Mouse (Mus musculus) forebrain, embryonic 10.5 days (tissue): ENCODE data around the gene Dnajb6. TPM values are rescaled to one million over a fixed set of nuclear protein-coding genes. Genes with fewer than 3 reads are reported as not detected.
A peak's percentile ranks its signal among the peaks of the same experiment; 100 is the strongest.

Source experiments
- DNase-seq: peaks from one replicate; pipeline ENCODE4 v3.0.0-alpha.2; 2017; ENCODE audit warnings: low spot score; ENCODE audit errors: extremely low spot score
- H3K27ac ChIP-seq: fragments of 300-500 bp; sonication (generic); 2 replicates; pipeline ENCODE4 v1.5.1; 2016; ENCODE audit warnings: mild to moderate bottlenecking
- H3K27me3 ChIP-seq: fragments of 300-500 bp; sonication (generic); 2 replicates; pipeline ENCODE4 v1.6.1; 2016; ENCODE audit warnings: mild to moderate bottlenecking; ENCODE audit not compliant: poor library complexity, severe bottlenecking
- H3K36me3 ChIP-seq: fragments of 300-500 bp; sonication (generic); replicated peaks from 2 replicates; pipeline ENCODE4 v1.6.1; 2016; ENCODE audit warnings: mild to moderate bottlenecking, moderate library complexity
- H3K4me1 ChIP-seq: fragments of 300-500 bp; sonication (generic); 2 replicates; pipeline ENCODE4 v1.6.1; 2016
- H3K4me3 ChIP-seq: fragments of 300-500 bp; sonication (generic); 2 replicates; pipeline ENCODE4 v1.5.1; 2016; ENCODE audit warnings: mild to moderate bottlenecking, moderate library complexity
- H3K9me3 ChIP-seq: fragments of 300-500 bp; sonication (generic); 2 replicates; pipeline ENCODE4 v1.6.1; 2016; ENCODE audit warnings: mild to moderate bottlenecking, moderate library complexity
- WGBS: fragments of 180-500 bp; shearing (Covaris S2); methylation state at CpG from one replicate; pipeline ENCODE4 v1.1.7; 2016; 5-methylcytosine and 5-hydroxymethylcytosine counted together
- polyA plus RNA-seq: library from polyadenylated mRNA; unstranded; fragments of >200 nt; fragmentation: Nextera tagmentation; extraction: Ambion mirVana; gene quantifications from 2 replicates; pipeline ENCODE4 v1.2.1, GENCODE M21; 2016

The Dnajb6 gene
- polyA plus RNA-seq, 1 experiment from 2014 or later: 175 TPM

- no peaks in the 10 kb centered on the region for H3K9me3 ChIP-seq
- 2% methylated on average over 48 of the region's 48 CpGs for WGBS
- H3K27me3 ChIP-seq: no peaks in the 10 kb centered on the region
- peaks cover 33% of the 10 kb centered on the region for H3K4me1 ChIP-seq
- H3K27ac ChIP-seq: peak overlapping the region; percentile 93
- no peak for DNase-seq
- peak overlapping the region; percentile 98 for H3K4me3 ChIP-seq
- no peaks in the 10 kb centered on the region for H3K36me3 ChIP-seq
Observed at GRCm38 (mm10) chr5:29736073-29736900, 799 bp downstream of the Dnajb6 start.

GRCm38 (mm10) chr5:29736942-29737341 lies 1.5 kb downstream of the Dnajb6 start:
- Histone ChIP-seq H3K4me1 (peaks cover 33% of the 10 kb centered on the region), H3K4me3 (peak overlapping the region; percentile 98), H3K27me3 (no peaks in the 10 kb centered on the region), H3K27ac (peak overlapping the region; percentile 93; the same call in 1 of the 2 replicates), H3K9me3 (no peaks in the 10 kb centered on the region), H3K36me3 (peaks cover 6% of the 10 kb centered on the region)
- DNase-seq: no peak
- 74% methylated on average over 9 of the region's 9 CpGs for WGBS

GRCm38 (mm10) chr5:29737471-29737870 lies 2.0 kb downstream of the Dnajb6 start:
- H3K36me3 ChIP-seq: peaks cover 11% of the 10 kb centered on the region
- H3K9me3 ChIP-seq: no peaks in the 10 kb centered on the region
- no peaks in the 10 kb centered on the region for H3K27me3 ChIP-seq
- no peak for DNase-seq
- no peak overlapping the region for H3K27ac ChIP-seq
- 91% methylated on average over 5 of the region's 5 CpGs for WGBS
- peak overlapping the region; percentile 98 for H3K4me3 ChIP-seq
- peaks cover 33% of the 10 kb centered on the region for H3K4me1 ChIP-seq

GRCm38 (mm10) chr5:29738076-29738475 lies 2.6 kb downstream of the Dnajb6 start:
- no peak overlapping the region for H3K27ac ChIP-seq
- H3K36me3 ChIP-seq: peaks cover 17% of the 10 kb centered on the region

GRCm38 (mm10) chr5:29740651-29741050 lies 5.2 kb downstream of the Dnajb6 start:
- 87% methylated on average over 1 of the region's 1 CpGs for WGBS

More at GRCm38 (mm10) chr5:29738076-29738475, 2.6 kb downstream of the Dnajb6 start:
- WGBS: 87% methylated on average over 4 of the region's 4 CpGs
- no peak for DNase-seq
- Histone ChIP-seq H3K4me3 (peak overlapping the region; percentile 5; the same call in 1 of the 2 replicates), H3K27me3 (no peaks in the 10 kb centered on the region), H3K4me1 (peaks cover 33% of the 10 kb centered on the region), H3K9me3 (no peaks in the 10 kb centered on the region)

GRCm38 (mm10) chr5:29741093-29741492 lies 5.6 kb downstream of the Dnajb6 start:
- H3K36me3 ChIP-seq: peaks cover 25% of the 10 kb centered on the region
- 85% methylated on average over 4 of the region's 4 CpGs for WGBS
- no peak for DNase-seq

More at GRCm38 (mm10) chr5:29740651-29741050, 5.2 kb downstream of the Dnajb6 start:
- DNase-seq: no peak
- no peak overlapping the region for H3K27ac ChIP-seq
- H3K4me3 ChIP-seq: no peak overlapping the region
- peaks cover 25% of the 10 kb centered on the region for H3K36me3 ChIP-seq
- no peaks in the 10 kb centered on the region for H3K27me3 ChIP-seq
- H3K9me3 ChIP-seq: no peaks in the 10 kb centered on the region
- H3K4me1 ChIP-seq: peaks cover 24% of the 10 kb centered on the region

GRCm38 (mm10) chr5:29747661-29748060 lies 12.2 kb downstream of the Dnajb6 start:
- no peak overlapping the region for H3K27ac ChIP-seq
- no peak overlapping the region for H3K4me3 ChIP-seq
- no peaks in the 10 kb centered on the region for H3K9me3 ChIP-seq
- H3K27me3 ChIP-seq: no peaks in the 10 kb centered on the region
- WGBS: 98% methylated on average over 2 of the region's 2 CpGs
- DNase-seq: no peak
- H3K4me1 ChIP-seq: no peaks in the 10 kb centered on the region
- H3K36me3 ChIP-seq: peaks cover 63% of the 10 kb centered on the region

More at GRCm38 (mm10) chr5:29741093-29741492, 5.6 kb downstream of the Dnajb6 start:
- no peak overlapping the region for H3K4me3 ChIP-seq
- no peaks in the 10 kb centered on the region for H3K9me3 ChIP-seq
- H3K27ac ChIP-seq: no peak overlapping the region
- H3K27me3 ChIP-seq: no peaks in the 10 kb centered on the region
- H3K4me1 ChIP-seq: peaks cover 24% of the 10 kb centered on the region

- no peak for DNase-seq
- no peaks in the 10 kb centered on the region for H3K4me1 ChIP-seq
- no peaks in the 10 kb centered on the region for H3K9me3 ChIP-seq
- H3K27ac ChIP-seq: no peak overlapping the region
- no peaks in the 10 kb centered on the region for H3K27me3 ChIP-seq
- H3K36me3 ChIP-seq: peaks cover 88% of the 10 kb centered on the region
- H3K4me3 ChIP-seq: no peak overlapping the region
Observed at GRCm38 (mm10) chr5:29751306-29751705, 15.8 kb downstream of the Dnajb6 start.

- no peaks in the 10 kb centered on the region for H3K9me3 ChIP-seq
- H3K27me3 ChIP-seq: no peaks in the 10 kb centered on the region
- no peak overlapping the region for H3K27ac ChIP-seq
- H3K36me3 ChIP-seq: peaks cover 97% of the 10 kb centered on the region
- DNase-seq: no peak
- no peak overlapping the region for H3K4me3 ChIP-seq
- H3K4me1 ChIP-seq: no peaks in the 10 kb centered on the region
Observed at GRCm38 (mm10) chr5:29752894-29753293, 17.4 kb downstream of the Dnajb6 start.

- 91% methylated on average over 5 of the region's 5 CpGs for WGBS
- Histone ChIP-seq H3K36me3 (peaks cover 97% of the 10 kb centered on the region), H3K27ac (no peak overlapping the region), H3K27me3 (no peaks in the 10 kb centered on the region), H3K9me3 (no peaks in the 10 kb centered on the region), H3K4me3 (no peak overlapping the region), H3K4me1 (no peaks in the 10 kb centered on the region)
- no peak for DNase-seq
Observed at GRCm38 (mm10) chr5:29759318-29759717, 23.8 kb downstream of the Dnajb6 start.

GRCm38 (mm10) chr5:29770935-29771334 lies 35.4 kb downstream of the Dnajb6 start:
- no peaks in the 10 kb centered on the region for H3K4me1 ChIP-seq
- H3K27ac ChIP-seq: no peak overlapping the region
- DNase-seq: no peak
- no peaks in the 10 kb centered on the region for H3K27me3 ChIP-seq
- H3K9me3 ChIP-seq: no peaks in the 10 kb centered on the region
- WGBS: 87% methylated on average over 1 of the region's 1 CpGs
- peaks cover 79% of the 10 kb centered on the region for H3K36me3 ChIP-seq
- no peak overlapping the region for H3K4me3 ChIP-seq

GRCm38 (mm10) chr5:29772038-29772437 lies 36.5 kb downstream of the Dnajb6 start:
- 89% methylated on average over 2 of the region's 2 CpGs for WGBS
- peaks cover 82% of the 10 kb centered on the region for H3K36me3 ChIP-seq
- H3K27ac ChIP-seq: no peak overlapping the region
- no peak for DNase-seq
- H3K9me3 ChIP-seq: no peaks in the 10 kb centered on the region
- no peak overlapping the region for H3K4me3 ChIP-seq
- H3K4me1 ChIP-seq: no peaks in the 10 kb centered on the region
- H3K27me3 ChIP-seq: no peaks in the 10 kb centered on the region

- H3K4me1 ChIP-seq: no peaks in the 10 kb centered on the region
- no peak for DNase-seq
- 90% methylated on average over 4 of the region's 4 CpGs for WGBS
- no peaks in the 10 kb centered on the region for H3K9me3 ChIP-seq
- no peak overlapping the region for H3K27ac ChIP-seq
- peaks cover 82% of the 10 kb centered on the region for H3K36me3 ChIP-seq
- no peaks in the 10 kb centered on the region for H3K27me3 ChIP-seq
- no peak overlapping the region for H3K4me3 ChIP-seq
Observed at GRCm38 (mm10) chr5:29772651-29773330, 37.3 kb downstream of the Dnajb6 start.
